In the genomic region with DNA sequence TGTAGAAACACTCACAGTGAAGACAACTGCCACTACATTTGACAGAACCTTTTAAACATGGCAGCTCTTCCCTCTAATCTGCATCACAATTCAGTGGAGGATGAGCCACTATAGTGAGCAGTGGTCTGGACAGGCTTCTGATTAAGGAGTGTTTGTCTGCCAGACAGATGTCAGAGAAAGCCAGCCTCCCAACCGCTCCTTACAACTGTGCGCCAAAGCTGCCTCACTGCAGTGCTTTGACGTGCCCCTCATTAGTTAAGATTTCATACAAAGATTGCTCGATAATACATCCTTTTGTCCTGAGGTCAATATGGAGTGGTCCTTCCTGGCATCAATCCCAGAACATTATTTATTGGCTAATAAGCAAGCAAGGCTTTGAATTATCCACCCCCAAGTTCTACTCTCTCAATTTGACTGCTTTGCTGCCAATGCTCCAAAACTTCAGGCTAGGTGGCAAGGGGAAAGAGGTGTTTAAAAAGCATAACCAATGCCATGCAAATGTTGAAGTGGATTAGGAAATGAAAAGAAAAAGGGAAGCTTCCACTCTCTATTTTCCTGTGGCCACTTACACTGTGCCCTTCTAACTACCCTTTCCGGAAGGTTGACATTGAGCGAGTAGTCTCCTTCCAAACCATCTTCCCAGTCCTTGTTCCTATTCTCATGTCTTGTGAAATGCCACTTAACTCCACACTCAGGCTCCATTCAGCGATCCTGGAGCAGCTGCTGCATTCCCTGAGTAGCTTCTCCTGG, we compare ENCODE assay signal across 23 mouse cellular contexts.
DNase-seq lines count a peak whose midpoint lies in the region; ATAC-seq and TF ChIP-seq lines count a peak whose summit lies in the region.
"Had no signal": no experiment of that assay in that cellular context is flagged by ENCODE, and none has a peak within 500 bp of the region (broad histone marks: within the 10 kb centered on the region; RNA-seq: fewer than 3 reads in every experiment).

No protein-coding gene starts in this region.

- no peak for TF ChIP-seq CTCF in brain, embryonic 14.5 days (IDR thresholded peaks at IDR 0.05; ENCODE audit: borderline replicate concordance, extremely low read depth, insufficient read depth, insufficient read length)

- no peaks in the 10 kb centered on the region for H3K4me1 ChIP-seq in embryonic facial prominence, embryonic 14.5 days (ENCODE audit: control insufficient read depth, insufficient read depth, low read length)
- H3K4me1 ChIP-seq in embryonic facial prominence, embryonic 10.5 days, result no peaks in the 10 kb centered on the region
- no peaks in the 10 kb centered on the region for H3K4me1 ChIP-seq in hindbrain, embryonic 13.5 days (replicated peaks)
- peaks cover 10% of the 10 kb centered on the region; the same call in 1 of the 2 replicates for H3K4me1 ChIP-seq in midbrain, embryonic 15.5 days
- H3K4me1 ChIP-seq: heart, embryonic 13.5 days; limb, embryonic 12.5 days had no signal

- no peak overlapping the region for H3K4me2 ChIP-seq in embryonic facial prominence, embryonic 14.5 days (ENCODE audit: low read depth, low read length)
- no peak overlapping the region for H3K4me2 ChIP-seq in hindbrain, embryonic 13.5 days
- H3K4me2 ChIP-seq in midbrain, embryonic 15.5 days, result no peak overlapping the region
- H3K4me2 ChIP-seq: heart, embryonic 13.5 days; limb, embryonic 12.5 days had no signal

- H3K27me3 ChIP-seq in embryonic facial prominence, embryonic 14.5 days (replicated peaks; ENCODE audit: control insufficient read depth, insufficient read depth, low read length), result no peaks in the 10 kb centered on the region
- no peaks in the 10 kb centered on the region for H3K27me3 ChIP-seq in embryonic facial prominence, embryonic 10.5 days (replicated peaks; ENCODE audit: low read depth, poor library complexity, severe bottlenecking)
- H3K27me3 ChIP-seq in hindbrain, embryonic 13.5 days, result no peaks in the 10 kb centered on the region
- no peaks in the 10 kb centered on the region for H3K27me3 ChIP-seq in midbrain, embryonic 15.5 days (replicated peaks)
- H3K27me3 ChIP-seq: heart, embryonic 13.5 days; limb, embryonic 12.5 days had no signal

- DNase-seq in embryonic facial prominence, embryonic 14.5 days (ENCODE audit: low spot score), result peak; percentile 2
- DNase-seq in embryonic facial prominence, embryonic 10.5 days (ENCODE audit: low spot score), result no peak
- DNase-seq in brain, embryonic 14.5 days (ENCODE audit: low read depth), result peak; percentile 90
- DNase-seq in T-cell, adult 2 months (ENCODE audit: low spot score), result no peak
- DNase-seq in heart, postnatal 14 days, result no peak
- DNase-seq: adrenal gland, adult 2 months; cerebellum, adult 11 months; cerebellum, postnatal 25 days; heart, adult 11 months; kidney, adult 11 months; kidney, postnatal 25 days; right cerebral cortex, postnatal 14 days; thymus, postnatal 25 days had no signal

- 71% methylated on average over 7 of the region's 7 CpGs for WGBS in embryonic facial prominence, embryonic 14.5 days
- WGBS in embryonic facial prominence, embryonic 10.5 days, result 82% methylated on average over 7 of the region's 7 CpGs
- 52% methylated on average over 7 of the region's 7 CpGs for WGBS in hindbrain, embryonic 13.5 days
- 44% methylated on average over 7 of the region's 7 CpGs for WGBS in midbrain, embryonic 15.5 days

- H3K4me3 ChIP-seq in embryonic facial prominence, embryonic 14.5 days (ENCODE audit: low read depth, low read length), result no peak overlapping the region
- no peak overlapping the region for H3K4me3 ChIP-seq in embryonic facial prominence, embryonic 10.5 days
- no peak overlapping the region for H3K4me3 ChIP-seq in hindbrain, embryonic 13.5 days
- H3K4me3 ChIP-seq in midbrain, embryonic 15.5 days, result no peak overlapping the region
- H3K4me3 ChIP-seq: erythroblast, embryonic 14.5 days; heart, embryonic 13.5 days; left cerebral cortex, adult 2 months; limb, embryonic 12.5 days; myocyte had no signal

- no peak overlapping the region for H3K27ac ChIP-seq in embryonic facial prominence, embryonic 14.5 days (replicated peaks; ENCODE audit: low read depth, low read length)
- no peak overlapping the region for H3K27ac ChIP-seq in embryonic facial prominence, embryonic 10.5 days (replicated peaks)
- H3K27ac ChIP-seq in hindbrain, embryonic 13.5 days, result no peak overlapping the region
- H3K27ac ChIP-seq in midbrain, embryonic 15.5 days, result peak overlapping the region; percentile 22; the same call in 1 of the 2 replicates
- H3K27ac ChIP-seq: heart, embryonic 13.5 days; left cerebral cortex, adult 2 months; limb, embryonic 12.5 days; liver, embryonic 14.5 days had no signal

- no peak for TF ChIP-seq POLR2A in brain, embryonic 14.5 days (IDR thresholded peaks at IDR 0.05; ENCODE audit: borderline replicate concordance, extremely low read depth, insufficient read depth, insufficient read length, poor library complexity, severe bottlenecking)

- H3K36me3 ChIP-seq in embryonic facial prominence, embryonic 14.5 days (ENCODE audit: control insufficient read depth, insufficient read depth, low read length), result no peaks in the 10 kb centered on the region
- H3K36me3 ChIP-seq in embryonic facial prominence, embryonic 10.5 days (replicated peaks), result no peaks in the 10 kb centered on the region
- H3K36me3 ChIP-seq in hindbrain, embryonic 13.5 days, result no peaks in the 10 kb centered on the region
- H3K36me3 ChIP-seq in midbrain, embryonic 15.5 days (replicated peaks), result no peaks in the 10 kb centered on the region
- H3K36me3 ChIP-seq: heart, embryonic 13.5 days; limb, embryonic 12.5 days had no signal

- H3K9me3 ChIP-seq in embryonic facial prominence, embryonic 14.5 days (ENCODE audit: control insufficient read depth, low read length), result no peaks in the 10 kb centered on the region
- no peaks in the 10 kb centered on the region for H3K9me3 ChIP-seq in embryonic facial prominence, embryonic 10.5 days
- H3K9me3 ChIP-seq in hindbrain, embryonic 13.5 days, result no peaks in the 10 kb centered on the region
- H3K9me3 ChIP-seq in midbrain, embryonic 15.5 days, result no peaks in the 10 kb centered on the region
- H3K9me3 ChIP-seq: heart, embryonic 13.5 days; limb, embryonic 12.5 days had no signal

- intact Hi-C loops in heart, postnatal 14 days (cut with DNase I), result no loop called here

- no peak for ATAC-seq in embryonic facial prominence, embryonic 14.5 days (ENCODE audit: low read depth)
- ATAC-seq in hindbrain, embryonic 13.5 days (ENCODE audit: low FRiP score), result peak; percentile 87
- peak; percentile 98 for ATAC-seq in midbrain, embryonic 15.5 days (replicated peaks)
- ATAC-seq in megakaryocyte-erythroid progenitor cell, adult 5-6 weeks (replicated peaks; ENCODE audit: low FRiP score, low TSS enrichment, poor library complexity, severe bottlenecking), result no peak
- ATAC-seq: CD4-positive, CD25-positive, alpha-beta regulatory T cell, adult 4 months had no signal

- H3K9ac ChIP-seq in embryonic facial prominence, embryonic 14.5 days (ENCODE audit: low read depth, low read length), result no peak overlapping the region
- no peak overlapping the region for H3K9ac ChIP-seq in hindbrain, embryonic 13.5 days
- H3K9ac ChIP-seq in midbrain, embryonic 15.5 days, result no peak overlapping the region
- H3K9ac ChIP-seq: heart, embryonic 13.5 days; limb, embryonic 12.5 days; liver, embryonic 14.5 days had no signal

Comparison
In these comparisons a context has a peak if more than half of its experiments do, and no peak if none do; other contexts are left out.
1. DNase-seq: peak in embryonic facial prominence, embryonic 14.5 days (single experiment) and brain, embryonic 14.5 days (single experiment); none in embryonic facial prominence, embryonic 10.5 days (single experiment), T-cell, adult 2 months (single experiment) and heart, postnatal 14 days (0 of 2).
2. ATAC-seq: peak in hindbrain, embryonic 13.5 days (single experiment) and midbrain, embryonic 15.5 days (single experiment); none in embryonic facial prominence, embryonic 14.5 days (single experiment) and megakaryocyte-erythroid progenitor cell, adult 5-6 weeks (single experiment).